In the genomic region with DNA sequence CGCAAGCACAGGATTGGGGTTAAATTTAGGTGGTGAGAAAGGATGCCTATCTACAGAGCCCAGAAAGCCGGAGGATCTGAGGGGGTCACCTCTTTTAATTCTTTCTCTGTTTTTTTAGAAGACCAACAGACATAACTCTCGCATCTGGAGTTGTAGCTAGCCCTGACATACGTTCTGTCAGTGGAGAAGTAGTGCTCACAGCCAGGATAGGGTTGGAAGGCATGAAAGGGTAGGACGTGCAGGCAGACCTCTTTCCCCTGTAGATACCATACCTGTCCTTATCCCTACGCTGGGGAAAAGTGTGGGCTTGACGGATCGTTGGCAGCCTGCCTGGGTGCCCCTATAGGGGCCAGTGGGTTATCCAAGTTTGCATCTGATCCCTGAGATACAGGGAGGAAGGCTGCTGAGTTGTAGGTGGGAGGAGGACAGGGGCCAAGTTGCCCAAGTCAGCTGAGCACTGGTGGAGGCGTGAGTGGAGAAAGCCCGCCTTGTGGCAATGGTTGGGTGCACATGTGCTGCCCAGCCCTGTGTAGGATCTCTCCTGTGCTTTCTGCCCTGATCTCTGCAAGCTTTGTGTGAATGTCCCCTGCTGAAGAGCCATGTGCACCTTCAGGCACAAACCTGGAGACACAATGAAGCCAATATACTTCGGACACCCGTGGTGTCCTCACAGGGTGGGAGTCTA, we compare ENCODE assay signal across 11 mouse cellular contexts. TPM values are rescaled to one million over a fixed set of nuclear protein-coding genes. Genes with fewer than 3 reads are reported as not detected.
DNase-seq lines count a peak whose midpoint lies in the region; ATAC-seq lines count a peak whose summit lies in the region.
"Had no signal": no experiment of that assay in that cellular context is flagged by ENCODE, and none has a peak within 500 bp of the region (broad histone marks: within the 10 kb centered on the region; RNA-seq: fewer than 3 reads in every experiment).

No protein-coding gene starts in this region.

- H3K36me3 ChIP-seq in heart, embryonic 12.5 days: no peaks in the 10 kb centered on the region
- no peaks in the 10 kb centered on the region for H3K36me3 ChIP-seq in embryonic facial prominence, embryonic 10.5 days (replicated peaks)
- H3K36me3 ChIP-seq in hindbrain, embryonic 13.5 days: no peaks in the 10 kb centered on the region
- H3K36me3 ChIP-seq in midbrain, embryonic 11.5 days (ENCODE audit: control insufficient read depth, insufficient read depth, low read length): no peaks in the 10 kb centered on the region

- no peak for DNase-seq in heart, adult 8-10 months (ENCODE audit: low spot score)
- no peak for DNase-seq in embryonic facial prominence, embryonic 10.5 days (ENCODE audit: low spot score)
- no peak for DNase-seq in midbrain, embryonic 11.5 days (ENCODE audit: low spot score, missing footprints)
- DNase-seq in adipocyte (ENCODE audit: low spot score): no peak
- DNase-seq in spleen, adult 18-20 months: no peak
- DNase-seq: cerebellum, adult 9-11 months; kidney, adult 2 months had no signal

- no peak overlapping the region for H3K27ac ChIP-seq in heart, embryonic 12.5 days (ENCODE audit: poor library complexity, severe bottlenecking)
- H3K27ac ChIP-seq in embryonic facial prominence, embryonic 10.5 days (replicated peaks): peak overlapping the region; percentile 83
- H3K27ac ChIP-seq in hindbrain, embryonic 13.5 days: no peak overlapping the region
- H3K27ac ChIP-seq in midbrain, embryonic 11.5 days (ENCODE audit: low read depth, low read length): no peak overlapping the region

- H3K27me3 ChIP-seq in heart, embryonic 12.5 days (replicated peaks): peaks cover 12% of the 10 kb centered on the region
- H3K27me3 ChIP-seq in embryonic facial prominence, embryonic 10.5 days (replicated peaks; ENCODE audit: low read depth, poor library complexity, severe bottlenecking): peaks cover 16% of the 10 kb centered on the region
- H3K27me3 ChIP-seq in hindbrain, embryonic 13.5 days: peaks cover 11% of the 10 kb centered on the region; the same call in 1 of the 2 replicates
- H3K27me3 ChIP-seq in midbrain, embryonic 11.5 days (ENCODE audit: control insufficient read depth, insufficient read depth, low read length): 0 out of 2 replicates have a peak, but pooled peaks cover 2% of the 10 kb centered on the region

- peaks cover 23% of the 10 kb centered on the region for H3K4me1 ChIP-seq in heart, embryonic 12.5 days (replicated peaks)
- H3K4me1 ChIP-seq in embryonic facial prominence, embryonic 10.5 days: peaks cover 30% of the 10 kb centered on the region
- H3K4me1 ChIP-seq in hindbrain, embryonic 13.5 days (replicated peaks): peaks cover 17% of the 10 kb centered on the region
- H3K4me1 ChIP-seq in midbrain, embryonic 11.5 days (ENCODE audit: control insufficient read depth, insufficient read depth, low read length): peaks cover 6% of the 10 kb centered on the region; the same call in 1 of the 2 replicates

- WGBS in heart, embryonic 12.5 days: 41% methylated on average over 12 of the region's 12 CpGs
- 71% methylated on average over 12 of the region's 12 CpGs for WGBS in embryonic facial prominence, embryonic 10.5 days
- WGBS in hindbrain, embryonic 13.5 days: 79% methylated on average over 12 of the region's 12 CpGs
- 72% methylated on average over 12 of the region's 12 CpGs for WGBS in midbrain, embryonic 11.5 days

- peak overlapping the region; percentile 71 for H3K9ac ChIP-seq in heart, embryonic 12.5 days
- H3K9ac ChIP-seq in hindbrain, embryonic 13.5 days: peak overlapping the region; percentile 70
- H3K9ac ChIP-seq in midbrain, embryonic 11.5 days (ENCODE audit: low read length): peak overlapping the region; percentile 64

- no peak for ATAC-seq in heart, embryonic 12.5 days (ENCODE audit: insufficient number of reproducible peaks, low FRiP score)
- 0 out of 2 replicates have a peak, but pooled peaks have one; percentile 8 for ATAC-seq in hindbrain, embryonic 13.5 days (ENCODE audit: low FRiP score)
- ATAC-seq in midbrain, embryonic 11.5 days (ENCODE audit: low FRiP score): no peak
- no peak for ATAC-seq in inflammation-experienced regulatory T-cells, adult 6 months

- H3K4me3 ChIP-seq in heart, embryonic 12.5 days: peak overlapping the region; percentile 55
- peak overlapping the region; percentile 64 for H3K4me3 ChIP-seq in embryonic facial prominence, embryonic 10.5 days
- H3K4me3 ChIP-seq in hindbrain, embryonic 13.5 days: peak overlapping the region; percentile 39; the same call in 1 of the 2 replicates
- H3K4me3 ChIP-seq in midbrain, embryonic 11.5 days (ENCODE audit: low read depth, low read length): peak overlapping the region; percentile 38; the same call in 1 of the 2 replicates

- H3K4me2 ChIP-seq in heart, embryonic 12.5 days: peak overlapping the region; percentile 99
- peak overlapping the region; percentile 74 for H3K4me2 ChIP-seq in hindbrain, embryonic 13.5 days
- H3K4me2 ChIP-seq in midbrain, embryonic 11.5 days: peak overlapping the region; percentile 83

- no peaks in the 10 kb centered on the region for H3K9me3 ChIP-seq in heart, embryonic 12.5 days (replicated peaks)
- H3K9me3 ChIP-seq in embryonic facial prominence, embryonic 10.5 days: no peaks in the 10 kb centered on the region
- H3K9me3 ChIP-seq in hindbrain, embryonic 13.5 days: no peaks in the 10 kb centered on the region
- H3K9me3 ChIP-seq in midbrain, embryonic 11.5 days (ENCODE audit: control insufficient read depth, low read length): no peaks in the 10 kb centered on the region

RNA-seq across cellular contexts. Expression of a gene that starts 1.5 kb away (rescaled TPM):
- polyA plus RNA-seq in heart, embryonic 12.5 days (2016; fragmentation: Nextera tagmentation; extraction: Ambion mirVana): 0.46 and 0.80 TPM in 2 replicates
- total RNA-seq in heart, adult 8-10 months (2022): under 1 TPM in 2 of 4 experiments, not detected in 2; 0.06 to 0.16 TPM
- polyA plus RNA-seq in embryonic facial prominence, embryonic 10.5 days (2016; fragmentation: Nextera tagmentation; extraction: Ambion mirVana): 1.1 TPM in 2 replicates
- 0.45 and 0.62 TPM in 2 replicates for polyA plus RNA-seq in hindbrain, embryonic 13.5 days (2015; fragmentation: Nextera tagmentation; extraction: Ambion mirVana)
- 0.38 and 0.44 TPM in 2 replicates for polyA plus RNA-seq in midbrain, embryonic 11.5 days (2014; fragmentation: Nextera tagmentation; extraction: Ambion mirVana)
- under 1 TPM in 1 of 3 experiments, not detected in 2; 0.12 TPM for polyA plus RNA-seq in inflammation-experienced regulatory T-cells, adult 6 months (2017; shearing (Covaris generic))
- total RNA-seq: monocyte, adult 5-6 weeks had no signal
